Mouse (Mus musculus): ENCODE measurements at regions not wholly inside any gene's neighbourhood (a gene's known extent, or its start where the extent isn't known, plus 50 kb on each side); places are given as distances from the start of the nearest gene placed in this dataset.

GRCm38 (mm10) chr13:44558051-44558450 lies 171.2 kb upstream of the Jarid2 start:
- no peak for DNase-seq (ENCODE audit: low spot score)

- no peak for DNase-seq (ENCODE audit: low spot score)
Observed at GRCm38 (mm10) chr13:44558491-44559177, 170.6 kb upstream of the Jarid2 start.

GRCm38 (mm10) chr13:44559178-44559565 lies 170.1 kb upstream of the Jarid2 start:
- no peak for DNase-seq (ENCODE audit: low spot score)

DNA sequence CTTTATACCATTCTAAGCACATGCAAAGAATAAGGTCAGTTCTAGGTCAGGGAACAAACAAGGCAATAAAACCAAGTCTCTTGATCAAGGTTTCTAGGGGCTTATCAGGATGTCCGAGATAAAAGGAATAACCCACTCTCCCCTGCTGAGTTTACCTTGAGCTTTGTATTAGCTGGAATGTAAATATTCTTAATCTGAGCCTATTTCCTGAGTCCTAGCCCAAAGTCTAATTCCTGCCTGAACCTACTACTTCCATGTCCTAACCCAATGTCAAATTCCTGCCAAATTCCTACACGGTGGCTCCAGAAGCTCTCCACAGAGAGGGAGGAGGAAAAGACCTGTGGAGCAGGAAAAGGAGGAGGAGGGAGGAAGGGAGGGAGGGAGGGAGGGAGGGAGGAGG lies 169.6 kb upstream of the Jarid2 start:
- no peak for DNase-seq (ENCODE audit: low spot score)

- DNase-seq (ENCODE audit: low spot score) = no peak
Observed at GRCm38 (mm10) chr13:44564705-44565104, 164.6 kb upstream of the Jarid2 start.

DNA sequence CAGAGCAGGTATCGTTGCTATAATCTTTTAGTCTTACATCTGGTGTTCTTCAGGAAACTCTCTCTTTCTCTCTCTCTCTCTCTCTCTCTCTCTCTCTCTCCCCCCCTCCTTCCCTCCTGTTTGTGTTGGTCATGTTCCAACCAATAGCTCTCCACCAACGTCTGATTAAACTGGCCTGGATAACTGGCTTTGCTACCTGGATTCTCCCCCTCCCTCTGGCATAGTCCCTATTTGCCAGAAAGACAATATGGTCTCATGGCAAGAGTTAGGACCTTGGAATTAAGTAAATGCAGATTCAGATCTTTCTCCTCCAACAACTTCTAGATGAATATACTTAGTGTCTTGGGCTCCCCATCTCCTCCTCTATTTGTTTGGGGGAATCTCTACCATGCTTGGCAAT lies 161.6 kb upstream of the Jarid2 start:
- no peak for DNase-seq (ENCODE audit: low spot score)

- DNase-seq (ENCODE audit: low spot score) = peak; percentile 39
Observed at GRCm38 (mm10) chr13:44569241-44569778, 160.0 kb upstream of the Jarid2 start.

GRCm38 (mm10) chr13:44573463-44573862 lies 155.8 kb upstream of the Jarid2 start:
- DNase-seq (ENCODE audit: low spot score) = no peak

- no peak for DNase-seq (ENCODE audit: low spot score)
Observed at GRCm38 (mm10) chr13:44579215-44579614, 150.1 kb upstream of the Jarid2 start.

DNA sequence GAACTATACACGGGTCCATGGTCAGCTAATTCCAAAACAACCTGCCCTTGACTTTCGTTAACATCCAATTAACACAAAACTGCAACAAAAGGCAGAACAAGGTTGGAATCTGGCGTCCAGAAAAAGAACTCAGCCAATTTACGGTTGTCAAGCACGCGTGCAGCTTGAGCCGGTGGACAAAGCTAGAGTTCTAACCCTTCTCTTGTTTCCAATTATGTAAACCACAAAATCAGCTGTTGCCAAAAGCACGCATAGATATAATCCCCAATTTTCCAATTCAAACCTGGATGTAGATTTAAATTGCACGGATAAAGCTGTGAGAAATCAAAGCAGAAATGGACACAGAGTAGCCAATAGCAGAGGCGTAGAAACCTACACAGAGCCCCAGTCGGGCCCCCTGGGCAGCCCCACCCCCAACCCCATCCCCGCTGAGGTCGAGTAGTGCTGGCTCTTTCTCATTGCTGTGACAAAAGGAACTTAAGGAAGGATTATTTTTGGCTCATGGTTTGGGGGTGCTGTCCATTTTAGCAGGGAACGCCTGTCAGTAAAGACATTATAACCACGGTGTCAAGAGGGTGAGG lies 149.0 kb upstream of the Jarid2 start:
- no peak for DNase-seq (ENCODE audit: low spot score)

DNA sequence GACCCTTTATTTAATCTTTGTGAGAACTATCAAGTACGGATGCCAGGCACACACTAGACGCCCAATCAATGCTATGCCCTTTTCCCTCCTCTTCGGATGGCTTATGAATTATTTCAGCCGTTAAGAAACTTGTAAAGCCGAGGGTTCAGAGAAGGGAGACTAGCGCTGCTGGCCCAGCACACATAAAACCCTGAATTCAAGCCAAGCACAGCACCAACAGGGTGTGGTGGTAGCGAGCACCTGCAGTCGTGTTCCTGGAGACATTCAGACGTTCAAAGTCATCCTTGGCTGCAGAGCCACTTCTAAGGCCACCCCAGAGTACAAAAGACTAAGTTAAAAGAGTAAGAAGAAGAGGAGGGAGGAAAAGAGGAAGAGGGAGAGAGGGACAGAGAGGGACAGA lies 148.5 kb upstream of the Jarid2 start:
- DNase-seq (ENCODE audit: low spot score) = no peak

DNA sequence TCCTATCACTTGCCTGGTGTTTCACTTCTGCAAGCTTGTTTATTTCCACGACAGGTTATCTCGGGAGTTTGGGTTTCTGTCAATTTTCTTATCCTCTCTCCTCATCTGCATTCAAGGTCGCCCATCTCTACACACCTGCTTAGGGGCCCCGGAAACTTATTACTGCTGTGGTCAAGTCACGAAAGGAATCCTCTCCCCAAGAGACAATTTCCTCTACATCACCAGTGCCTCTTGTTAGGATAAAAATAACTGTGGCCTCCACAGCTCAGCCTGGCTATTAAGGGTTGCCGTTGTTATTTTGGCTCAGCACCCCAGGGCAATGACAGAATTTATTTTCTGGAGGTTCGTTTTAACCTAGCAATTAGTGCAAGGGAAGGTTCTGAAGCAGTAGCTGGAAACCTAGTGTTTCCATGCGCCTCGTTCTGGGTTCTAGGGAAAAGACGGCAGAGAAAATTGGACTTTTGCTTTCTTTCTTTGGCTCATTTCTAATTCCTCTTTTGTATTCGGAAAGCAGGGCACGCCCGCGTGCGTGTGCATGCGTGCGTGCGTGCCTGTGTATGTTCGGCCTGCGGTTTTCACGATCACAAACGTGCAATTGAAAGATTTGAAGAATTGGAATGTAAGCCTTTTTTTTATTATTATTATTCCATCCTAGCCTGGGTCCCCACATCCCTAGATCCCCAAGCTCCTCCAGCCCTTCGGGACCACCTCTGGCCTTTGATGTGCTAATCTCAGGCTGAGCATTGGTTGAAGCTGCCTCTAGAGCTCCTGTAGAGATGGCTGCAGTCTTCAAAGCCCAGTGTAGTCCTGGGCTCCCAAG lies 147.1 kb upstream of the Jarid2 start:
- DNase-seq (ENCODE audit: low spot score) = no peak

- DNase-seq (ENCODE audit: low spot score) = no peak
Observed at GRCm38 (mm10) chr13:44582767-44583085, 146.5 kb upstream of the Jarid2 start.

GRCm38 (mm10) chr13:44583614-44584013 lies 145.7 kb upstream of the Jarid2 start:
- DNase-seq (ENCODE audit: low spot score) = no peak

DNA sequence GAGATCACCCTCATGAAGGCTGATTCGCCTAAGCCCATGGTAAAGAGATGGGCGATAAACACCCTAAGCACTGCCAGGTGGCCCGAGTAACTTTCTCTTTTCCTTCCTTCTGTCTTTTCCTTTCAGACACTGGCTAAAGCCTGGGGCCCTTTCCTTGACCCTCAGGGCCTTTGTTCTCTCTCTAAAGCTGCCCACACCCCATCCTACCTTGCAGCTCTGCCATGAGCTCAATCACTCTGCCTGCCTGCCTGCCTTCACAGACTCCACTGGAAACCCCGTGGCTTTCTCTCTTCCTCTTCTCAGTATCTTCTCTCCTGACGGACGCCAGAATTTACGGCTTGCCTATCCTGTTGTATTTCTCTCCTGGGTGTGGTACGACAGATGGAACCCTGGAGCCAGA lies 145.1 kb upstream of the Jarid2 start:
- no peak for DNase-seq (ENCODE audit: low spot score)

- no peak for DNase-seq (ENCODE audit: low spot score)
Observed at GRCm38 (mm10) chr13:44584551-44584950, 144.7 kb upstream of the Jarid2 start.

- DNase-seq (ENCODE audit: low spot score) = no peak
Observed at GRCm38 (mm10) chr13:44587846-44588245, 141.4 kb upstream of the Jarid2 start.

GRCm38 (mm10) chr13:44594645-44595044 lies 134.6 kb upstream of the Jarid2 start:
- DNase-seq (ENCODE audit: low spot score) = no peak

GRCm38 (mm10) chr13:44597666-44598065 lies 131.6 kb upstream of the Jarid2 start:
- DNase-seq (ENCODE audit: low spot score) = no peak

DNA sequence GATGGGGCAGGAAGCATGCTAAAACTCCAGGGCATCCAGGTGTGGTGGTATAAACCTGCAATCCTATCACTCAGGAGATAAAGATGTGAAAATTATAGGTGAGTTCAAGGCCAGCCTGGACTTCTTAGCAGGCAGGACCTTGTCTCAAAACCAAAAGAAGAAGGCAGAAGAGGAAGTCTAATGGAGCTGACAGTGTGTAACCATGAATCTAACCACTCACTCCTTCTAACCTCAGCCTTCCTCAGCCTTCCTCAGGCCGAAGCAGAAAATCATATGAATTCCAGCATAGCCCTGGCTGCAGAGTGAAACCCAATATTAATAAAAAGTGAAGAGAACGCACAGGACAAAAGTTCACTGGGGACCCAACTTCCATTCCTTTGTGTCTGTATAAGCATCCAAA lies 128.2 kb upstream of the Jarid2 start:
- no peak for DNase-seq (ENCODE audit: low spot score)

DNA sequence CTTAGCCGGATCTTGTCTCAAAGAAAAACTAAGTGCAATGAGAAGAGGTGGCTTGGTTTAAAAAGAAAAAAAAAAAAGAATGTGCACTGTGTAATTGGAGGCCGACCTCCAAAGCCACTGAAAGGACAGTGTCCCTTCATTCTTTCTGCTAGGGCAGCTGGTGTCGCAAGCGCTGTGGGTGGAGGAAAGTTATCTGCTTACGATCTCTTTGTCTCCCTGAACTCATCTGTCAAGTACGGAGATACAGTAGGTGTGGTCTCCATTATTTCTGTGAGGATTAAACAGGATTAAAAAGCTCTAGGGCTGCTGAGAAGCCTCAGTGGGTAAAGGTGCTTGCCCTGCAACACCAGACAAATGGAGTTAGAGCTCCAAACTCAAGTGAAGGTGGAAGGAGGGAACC lies 126.6 kb upstream of the Jarid2 start:
- DNase-seq (ENCODE audit: low spot score) = no peak

DNA sequence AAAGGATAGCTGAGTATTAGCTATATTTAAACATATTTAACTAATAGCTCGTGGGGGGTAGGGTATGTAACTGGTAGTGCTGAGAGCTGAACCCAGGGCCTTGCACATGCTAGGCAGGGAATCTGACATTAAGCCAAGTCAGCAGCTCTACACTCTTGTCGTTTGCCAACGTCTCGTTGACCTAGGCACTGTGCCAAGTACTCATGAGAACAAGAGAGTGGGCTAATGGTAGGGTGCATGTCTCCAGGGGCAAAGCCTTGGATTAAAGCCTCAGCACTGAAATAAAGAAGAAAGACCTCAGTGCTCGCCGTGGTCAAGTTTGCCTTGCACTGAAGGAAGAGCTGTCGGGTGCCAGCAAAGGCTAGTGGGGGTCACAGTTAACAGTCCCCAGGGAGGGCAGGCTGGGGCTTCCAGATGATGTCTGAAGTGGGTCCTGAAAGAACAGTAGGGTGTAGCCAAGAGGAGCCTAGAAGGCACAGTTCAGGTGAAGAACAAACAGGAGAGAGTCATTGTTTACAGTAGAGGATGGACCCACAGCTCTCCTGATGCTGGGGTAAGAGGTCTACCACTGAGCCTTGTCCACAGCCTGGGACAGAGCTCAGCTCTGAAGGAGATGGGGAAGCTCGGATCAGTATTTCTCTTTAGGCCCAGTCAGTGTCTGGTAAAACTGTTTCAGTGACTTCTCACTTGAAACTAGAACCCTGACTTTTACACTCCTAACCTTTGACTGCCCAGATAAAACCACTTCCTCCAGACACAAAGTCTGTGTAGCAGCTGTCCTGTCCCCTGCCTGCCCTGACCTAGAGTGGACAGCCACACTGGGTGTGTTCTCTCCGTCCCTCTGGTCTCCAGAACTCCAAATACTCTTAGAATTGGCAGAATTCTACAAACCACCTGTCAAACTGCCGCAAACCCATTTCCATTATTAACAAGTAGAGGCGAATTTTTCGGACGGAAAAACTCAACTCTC lies 121.7 kb upstream of the Jarid2 start:
- DNase-seq (ENCODE audit: low spot score) = peak; percentile 45
